Mouse (Mus musculus): ENCODE data around the gene Slc36a4. TPM values are rescaled to one million over a fixed set of nuclear protein-coding genes. Genes with fewer than 3 reads are reported as not detected.

The Slc36a4 gene
- 10 to 100 TPM; 41.3 to 55.8 (median 50.4) TPM for total RNA-seq (2022)

GRCm38 (mm10) chr9:15709599-15710381 is at the start of gene Slc36a4:
Gene Slc36a4 (plus strand): TSS chr9:15709738.
- DNase-seq (ENCODE audit: low spot score in 2 of 2): peak; percentile 50 to 65

- DNase-seq (ENCODE audit: low spot score in 2 of 2): no peak
Observed at GRCm38 (mm10) chr9:15664606-15665005, 44.9 kb upstream of the Slc36a4 start.

- DNase-seq (ENCODE audit: low spot score in 2 of 2): no peak
Observed at GRCm38 (mm10) chr9:15669452-15669851, 40.1 kb upstream of the Slc36a4 start.

- no peak for DNase-seq (ENCODE audit: low spot score in 2 of 2)
Observed at GRCm38 (mm10) chr9:15670002-15670527, 39.5 kb upstream of the Slc36a4 start.

- no peak for DNase-seq (ENCODE audit: low spot score in 2 of 2)
Observed at GRCm38 (mm10) chr9:15672251-15672650, 37.3 kb upstream of the Slc36a4 start.

GRCm38 (mm10) chr9:15681855-15682466 is 27.6 kb upstream of the Slc36a4 start:
- DNase-seq (ENCODE audit: low spot score in 2 of 2): peak; percentile 20 to 44

GRCm38 (mm10) chr9:15685215-15685614 is 24.3 kb upstream of the Slc36a4 start:
- DNase-seq (ENCODE audit: low spot score in 2 of 2): peak; percentile 29 to 48

GRCm38 (mm10) chr9:15687358-15687757 is 22.2 kb upstream of the Slc36a4 start:
- DNase-seq (ENCODE audit: low spot score in 2 of 2): no peak

GRCm38 (mm10) chr9:15693847-15694246 is 15.7 kb upstream of the Slc36a4 start:
- DNase-seq (ENCODE audit: low spot score in 2 of 2): no peak

- no peak for DNase-seq (ENCODE audit: low spot score in 2 of 2)
Observed at GRCm38 (mm10) chr9:15694989-15695388, 14.5 kb upstream of the Slc36a4 start.

GRCm38 (mm10) chr9:15705706-15706105 is 3.8 kb upstream of the Slc36a4 start:
- DNase-seq (ENCODE audit: low spot score in 2 of 2): no peak

GRCm38 (mm10) chr9:15708979-15709598 is 449 bp upstream of the Slc36a4 start:
- no peak for DNase-seq (ENCODE audit: low spot score in 2 of 2)

GRCm38 (mm10) chr9:15710821-15711565 is 1.5 kb downstream of the Slc36a4 start:
- no peak for DNase-seq (ENCODE audit: low spot score in 2 of 2)

- DNase-seq (ENCODE audit: low spot score in 2 of 2): no peak
Observed at GRCm38 (mm10) chr9:15711676-15712075, 2.1 kb downstream of the Slc36a4 start.

GRCm38 (mm10) chr9:15714792-15715191 is 5.3 kb downstream of the Slc36a4 start:
- no peak for DNase-seq (ENCODE audit: low spot score in 2 of 2)

- no peak for DNase-seq (ENCODE audit: low spot score in 2 of 2)
Observed at GRCm38 (mm10) chr9:15715193-15715989, 5.9 kb downstream of the Slc36a4 start.

- no peak for DNase-seq (ENCODE audit: low spot score in 2 of 2)
Observed at GRCm38 (mm10) chr9:15717363-15717762, 7.8 kb downstream of the Slc36a4 start.

- DNase-seq (ENCODE audit: low spot score in 2 of 2): no peak
Observed at GRCm38 (mm10) chr9:15718295-15718694, 8.8 kb downstream of the Slc36a4 start.

- DNase-seq (ENCODE audit: low spot score in 2 of 2): no peak
Observed at GRCm38 (mm10) chr9:15719594-15719993, 10.1 kb downstream of the Slc36a4 start.

- DNase-seq (ENCODE audit: low spot score in 2 of 2): no peak
Observed at GRCm38 (mm10) chr9:15720556-15720955, 11.0 kb downstream of the Slc36a4 start.
